29 mouse cellular contexts compared by ENCODE assay signal in genomic region chr6:23251431-23251830, GRCm38 (mm10). TPM values are rescaled to one million over a fixed set of nuclear protein-coding genes. Genes with fewer than 3 reads are reported as not detected.
DNase-seq lines count a peak whose midpoint lies in the region; ATAC-seq lines count a peak whose summit lies in the region.
"Had no signal": no experiment of that assay in that cellular context is flagged by ENCODE, and none has a peak within 500 bp of the region (broad histone marks: within the 10 kb centered on the region; RNA-seq: fewer than 3 reads in every experiment).

No protein-coding gene starts in this region.

- H3K9ac ChIP-seq in forebrain, embryonic 11.5 days (ENCODE audit: low read length), result peak overlapping the region; percentile 46
- no peak overlapping the region for H3K9ac ChIP-seq in forebrain, embryonic 15.5 days (replicated peaks)
- H3K9ac ChIP-seq in forebrain, embryonic 13.5 days, result no peak overlapping the region
- no peak overlapping the region for H3K9ac ChIP-seq in liver, embryonic 12.5 days
- H3K9ac ChIP-seq: embryonic facial prominence, embryonic 12.5 days; embryonic facial prominence, embryonic 15.5 days; heart, embryonic 13.5 days; hindbrain, embryonic 12.5 days; hindbrain, embryonic 15.5 days; intestine, embryonic 15.5 days had no signal

- H3K27ac ChIP-seq in forebrain, embryonic 11.5 days (ENCODE audit: low read depth, low read length), result no peak overlapping the region
- H3K27ac ChIP-seq in forebrain, embryonic 15.5 days (replicated peaks), result no peak overlapping the region
- H3K27ac ChIP-seq in embryonic facial prominence, embryonic 10.5 days (replicated peaks), result no peak overlapping the region
- no peak overlapping the region for H3K27ac ChIP-seq in forebrain, embryonic 13.5 days
- H3K27ac ChIP-seq in liver, embryonic 12.5 days, result no peak overlapping the region
- H3K27ac ChIP-seq: embryonic facial prominence, embryonic 12.5 days; embryonic facial prominence, embryonic 15.5 days; heart, adult 2 months; heart, embryonic 10.5 days; heart, embryonic 13.5 days; hindbrain, embryonic 12.5 days; hindbrain, embryonic 15.5 days; intestine, embryonic 15.5 days had no signal

- ATAC-seq in forebrain, embryonic 11.5 days (replicated peaks; ENCODE audit: low FRiP score), result no peak
- ATAC-seq in forebrain, embryonic 15.5 days (replicated peaks), result no peak
- no peak for ATAC-seq in forebrain, embryonic 13.5 days
- ATAC-seq in liver, embryonic 12.5 days, result no peak
- ATAC-seq: activated CD4-positive, CD25-positive, alpha-beta regulatory T cell, adult 4 months; intestine, embryonic 15.5 days had no signal

- peak overlapping the region; percentile 26 for H3K4me3 ChIP-seq in forebrain, embryonic 11.5 days (ENCODE audit: low read depth, low read length)
- H3K4me3 ChIP-seq in forebrain, embryonic 15.5 days, result no peak overlapping the region
- peak overlapping the region; percentile 34; the same call in 1 of the 2 replicates for H3K4me3 ChIP-seq in embryonic facial prominence, embryonic 10.5 days
- H3K4me3 ChIP-seq in forebrain, embryonic 13.5 days, result 0 out of 2 replicates have a peak overlapping the region, but pooled peaks have one; percentile 9
- H3K4me3 ChIP-seq in liver, embryonic 12.5 days, result no peak overlapping the region
- H3K4me3 ChIP-seq: embryonic facial prominence, embryonic 12.5 days; embryonic facial prominence, embryonic 15.5 days; heart, adult 2 months; heart, embryonic 10.5 days; heart, embryonic 13.5 days; hindbrain, embryonic 12.5 days; hindbrain, embryonic 15.5 days; intestine, embryonic 15.5 days had no signal

- DNase-seq in embryo, embryonic 10.5 days (ENCODE audit: low spot score), result peak; percentile 40
- DNase-seq in embryo, embryonic 11 days, result no peak
- DNase-seq in forebrain, embryonic 11.5 days (ENCODE audit: low spot score), result no peak
- DNase-seq in embryonic facial prominence, embryonic 10.5 days (ENCODE audit: low spot score), result no peak
- no peak for DNase-seq in testis, postnatal 14 days (ENCODE audit: low spot score)
- DNase-seq: adrenal gland, postnatal 10 days; adrenal gland, postnatal 36 days; cerebellum, adult 2 months; cerebellum, adult 9-11 months; cerebellum, postnatal 25 days; gastrocnemius, postnatal 10 days; gastrocnemius, postnatal 36 days; heart, adult 2 months; heart, postnatal 14 days; heart, postnatal 4 days; kidney, adult 11 months; kidney, adult 8-10 months had no signal

- H3K4me1 ChIP-seq in forebrain, embryonic 11.5 days (replicated peaks; ENCODE audit: control insufficient read depth, insufficient read depth, low read length), result peaks cover 12% of the 10 kb centered on the region
- H3K4me1 ChIP-seq in forebrain, embryonic 15.5 days, result peaks cover 32% of the 10 kb centered on the region
- peaks cover 35% of the 10 kb centered on the region for H3K4me1 ChIP-seq in embryonic facial prominence, embryonic 10.5 days
- H3K4me1 ChIP-seq in forebrain, embryonic 13.5 days, result peaks cover 40% of the 10 kb centered on the region
- peaks cover 4% of the 10 kb centered on the region; the same call in 1 of the 2 replicates for H3K4me1 ChIP-seq in liver, embryonic 12.5 days

- 4% methylated on average over 3 of the region's 3 CpGs for WGBS in forebrain, embryonic 11.5 days
- 28% methylated on average over 3 of the region's 3 CpGs for WGBS in forebrain, embryonic 15.5 days
- WGBS in embryonic facial prominence, embryonic 10.5 days, result 1% methylated on average over 3 of the region's 3 CpGs
- WGBS in forebrain, embryonic 13.5 days, result 16% methylated on average over 3 of the region's 3 CpGs
- WGBS in liver, embryonic 12.5 days (ENCODE audit: insufficient replicate concordance), result 2% methylated on average over 3 of the region's 3 CpGs

- H3K36me3 ChIP-seq in forebrain, embryonic 11.5 days (ENCODE audit: control insufficient read depth, insufficient read depth, low read length), result no peaks in the 10 kb centered on the region
- no peaks in the 10 kb centered on the region for H3K36me3 ChIP-seq in forebrain, embryonic 15.5 days
- H3K36me3 ChIP-seq in embryonic facial prominence, embryonic 10.5 days (replicated peaks), result no peaks in the 10 kb centered on the region
- H3K36me3 ChIP-seq in forebrain, embryonic 13.5 days (ENCODE audit: poor library complexity, severe bottlenecking), result no peaks in the 10 kb centered on the region
- no peaks in the 10 kb centered on the region for H3K36me3 ChIP-seq in liver, embryonic 12.5 days
- H3K36me3 ChIP-seq: embryonic facial prominence, embryonic 12.5 days; embryonic facial prominence, embryonic 15.5 days; heart, embryonic 10.5 days; heart, embryonic 13.5 days; hindbrain, embryonic 12.5 days; hindbrain, embryonic 15.5 days; intestine, embryonic 15.5 days had no signal

- H3K27me3 ChIP-seq in forebrain, embryonic 11.5 days (ENCODE audit: control insufficient read depth, insufficient read depth, low read length), result peaks cover 14% of the 10 kb centered on the region
- peaks cover 67% of the 10 kb centered on the region for H3K27me3 ChIP-seq in forebrain, embryonic 15.5 days
- H3K27me3 ChIP-seq in embryonic facial prominence, embryonic 10.5 days (replicated peaks; ENCODE audit: low read depth, poor library complexity, severe bottlenecking), result peaks cover 98% of the 10 kb centered on the region
- peaks cover 89% of the 10 kb centered on the region for H3K27me3 ChIP-seq in forebrain, embryonic 13.5 days
- H3K27me3 ChIP-seq in liver, embryonic 12.5 days (replicated peaks), result peaks cover 93% of the 10 kb centered on the region

- peak overlapping the region; percentile 35; the same call in 1 of the 2 replicates for H3K4me2 ChIP-seq in forebrain, embryonic 11.5 days (ENCODE audit: low read depth, low read length, severe bottlenecking)
- H3K4me2 ChIP-seq in forebrain, embryonic 15.5 days (replicated peaks), result no peak overlapping the region
- H3K4me2 ChIP-seq in forebrain, embryonic 13.5 days, result no peak overlapping the region
- H3K4me2 ChIP-seq in liver, embryonic 12.5 days, result no peak overlapping the region
- H3K4me2 ChIP-seq: embryonic facial prominence, embryonic 12.5 days; embryonic facial prominence, embryonic 15.5 days; heart, embryonic 13.5 days; hindbrain, embryonic 12.5 days; hindbrain, embryonic 15.5 days; intestine, embryonic 15.5 days had no signal

- H3K9me3 ChIP-seq in forebrain, embryonic 11.5 days (ENCODE audit: control insufficient read depth, low read length), result no peaks in the 10 kb centered on the region
- H3K9me3 ChIP-seq in forebrain, embryonic 15.5 days, result no peaks in the 10 kb centered on the region
- H3K9me3 ChIP-seq in embryonic facial prominence, embryonic 10.5 days, result no peaks in the 10 kb centered on the region
- no peaks in the 10 kb centered on the region for H3K9me3 ChIP-seq in forebrain, embryonic 13.5 days (replicated peaks)
- H3K9me3 ChIP-seq in liver, embryonic 12.5 days (replicated peaks), result no peaks in the 10 kb centered on the region
- H3K9me3 ChIP-seq: embryonic facial prominence, embryonic 12.5 days; embryonic facial prominence, embryonic 15.5 days; heart, embryonic 10.5 days; heart, embryonic 13.5 days; hindbrain, embryonic 12.5 days; hindbrain, embryonic 15.5 days; intestine, embryonic 15.5 days had no signal

RNA-seq across cellular contexts. Expression of gene Fezf1, which starts 3.3 kb away (rescaled TPM):
- polyA plus RNA-seq in forebrain, embryonic 11.5 days (2014; fragmentation: Nextera tagmentation; extraction: Ambion mirVana), result 34.9 and 37.0 TPM in 2 replicates
- polyA plus RNA-seq in forebrain, embryonic 15.5 days (2015; fragmentation: Nextera tagmentation; extraction: Ambion mirVana), result 7.1 and 13.1 TPM in 2 replicates
- 6.1 and 7.2 TPM in 2 replicates for polyA plus RNA-seq in embryonic facial prominence, embryonic 10.5 days (2016; fragmentation: Nextera tagmentation; extraction: Ambion mirVana)
- 13.6 and 38.7 TPM in 2 replicates for polyA plus RNA-seq in forebrain, embryonic 13.5 days (2015; fragmentation: Nextera tagmentation; extraction: Ambion mirVana)
- polyA plus RNA-seq in liver, embryonic 12.5 days (2016; fragmentation: Nextera tagmentation; extraction: Ambion mirVana), result not detected in 2 replicates
- polyA plus RNA-seq: activated CD4-positive, CD25-positive, alpha-beta regulatory T cell, adult 4 months; cerebellum, adult 2 months; heart, adult 2 months; heart, embryonic 13.5 days; heart, embryonic 16.5 days; hindbrain, embryonic 15.5 days; intestine, embryonic 15.5 days had no signal

Comparison
In these comparisons a context has a peak if more than half of its experiments do, and no peak if none do; other contexts are left out.
1. H3K4me3 ChIP-seq: peak in forebrain, embryonic 11.5 days (single experiment), embryonic facial prominence, embryonic 10.5 days (single experiment) and forebrain, embryonic 13.5 days (single experiment); none in forebrain, embryonic 15.5 days (single experiment) and liver, embryonic 12.5 days (single experiment).